Mouse (Mus musculus): ENCODE measurements around the gene Rerg.

Rerg gene

DNA sequence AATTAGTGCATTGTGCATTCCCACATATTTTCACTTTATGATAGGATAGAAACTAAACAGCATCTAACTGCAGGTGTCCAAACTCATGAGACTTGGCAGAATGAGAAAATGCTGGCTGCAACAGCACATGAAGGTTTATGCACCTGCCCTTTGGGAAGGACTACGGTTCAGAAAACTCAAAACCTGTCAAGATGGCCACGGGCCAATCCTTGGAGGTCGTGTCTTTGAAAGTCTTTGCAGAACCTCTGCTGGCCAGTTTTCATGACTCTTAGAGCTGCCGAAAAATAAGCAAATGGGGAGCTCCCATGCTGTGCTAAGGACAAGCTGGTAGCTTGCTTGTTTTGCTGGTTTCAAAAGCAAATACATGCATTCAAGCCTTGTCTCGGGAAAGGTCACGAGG lies 156.0 kb downstream of the Rerg start:
- DNase-seq (ENCODE audit: low read depth, low spot score): no peak

DNA sequence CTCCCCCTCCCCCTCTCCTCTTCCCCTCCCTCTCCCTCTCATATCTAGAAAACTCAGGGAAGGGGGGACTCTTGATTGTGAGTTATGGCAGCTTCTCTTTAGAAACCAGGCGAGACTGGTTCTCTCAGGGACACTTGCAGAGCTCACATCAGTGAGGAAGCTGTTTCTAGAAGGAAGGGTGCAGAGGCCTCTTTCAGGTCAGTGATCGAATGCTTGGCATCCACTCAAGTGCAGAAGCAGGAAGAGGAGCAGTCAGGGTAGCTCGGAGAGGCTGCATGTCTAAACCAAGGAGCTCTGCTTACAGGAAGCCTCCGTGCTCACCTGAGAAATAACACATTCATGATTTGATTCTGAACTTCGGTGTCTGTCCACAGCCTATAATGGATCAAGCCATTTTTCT lies 159.1 kb downstream of the Rerg start:
- no peak for DNase-seq (ENCODE audit: low read depth, low spot score)
